Mouse (Mus musculus): ENCODE results near the gene Fastkd1.
"Not testable (repeated sequence)": the region's sequence is repeated elsewhere in the genome, so short reads cannot be mapped to it uniquely, and the experiment has no call there.

Gene Fastkd1

GRCm38 (mm10) chr2:69669853-69670252 is 43.5 kb downstream of the Fastkd1 start, which contains the start of gene Klhl41:
TSS of gene Klhl41 (plus strand) at chr2:69670120.
- no peak for DNase-seq (ENCODE audit: low read depth)

DNA sequence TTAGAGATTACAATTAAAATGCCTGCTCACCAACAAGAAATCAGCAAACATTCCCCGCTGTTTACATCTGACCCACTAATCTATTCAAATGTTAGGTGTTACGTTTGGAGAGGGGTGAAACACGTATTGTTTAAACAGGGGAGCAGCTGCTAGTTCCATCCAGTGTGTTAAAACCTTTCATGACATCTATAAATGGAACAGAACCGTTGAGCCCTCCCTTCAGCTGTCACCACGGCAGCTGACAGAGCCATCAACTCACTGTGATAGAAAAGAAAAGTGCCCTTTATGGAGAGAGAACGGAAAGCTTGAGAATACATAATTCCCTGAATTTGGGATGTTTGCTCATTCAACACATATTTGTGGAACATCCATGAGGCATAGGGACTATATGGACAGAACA is 44.9 kb downstream of the Fastkd1 start:
- DNase-seq (ENCODE audit: low read depth) = no peak

- DNase-seq (ENCODE audit: low read depth) = no peak
Observed at GRCm38 (mm10) chr2:69667656-69668055, 45.7 kb downstream of the Fastkd1 start.

DNA sequence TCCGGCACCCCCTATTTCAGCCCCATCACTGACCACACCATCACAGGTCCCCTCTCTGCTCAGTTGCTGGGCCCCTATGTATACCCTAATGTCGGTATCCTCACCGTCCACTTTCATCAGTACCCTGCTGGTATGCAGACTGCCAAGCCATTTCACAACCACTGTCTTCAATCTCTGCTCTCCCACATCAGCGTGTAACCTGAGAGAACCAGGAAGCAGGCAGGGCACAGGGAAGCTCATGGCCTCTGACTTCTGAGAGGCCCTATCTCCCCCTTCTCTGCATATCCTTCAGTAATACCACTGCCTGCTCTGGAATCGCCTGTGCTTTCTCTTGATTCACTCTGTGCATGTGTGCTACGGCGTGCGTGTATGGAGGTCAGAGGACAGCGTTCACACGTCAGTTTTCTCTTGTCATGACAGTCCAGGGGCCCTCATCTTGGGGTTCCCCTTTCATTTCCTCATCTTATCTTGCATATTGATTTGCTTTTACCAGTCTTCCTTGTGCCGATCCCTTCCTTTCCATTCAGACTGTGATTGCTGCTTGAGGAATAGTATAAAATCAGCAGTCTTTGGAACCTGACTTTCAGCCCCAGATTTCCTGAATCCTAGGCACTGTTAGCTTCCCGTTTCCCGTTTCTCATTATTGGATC is 49.4 kb downstream of the Fastkd1 start:
- no peak for DNase-seq (ENCODE audit: low read depth)

DNA sequence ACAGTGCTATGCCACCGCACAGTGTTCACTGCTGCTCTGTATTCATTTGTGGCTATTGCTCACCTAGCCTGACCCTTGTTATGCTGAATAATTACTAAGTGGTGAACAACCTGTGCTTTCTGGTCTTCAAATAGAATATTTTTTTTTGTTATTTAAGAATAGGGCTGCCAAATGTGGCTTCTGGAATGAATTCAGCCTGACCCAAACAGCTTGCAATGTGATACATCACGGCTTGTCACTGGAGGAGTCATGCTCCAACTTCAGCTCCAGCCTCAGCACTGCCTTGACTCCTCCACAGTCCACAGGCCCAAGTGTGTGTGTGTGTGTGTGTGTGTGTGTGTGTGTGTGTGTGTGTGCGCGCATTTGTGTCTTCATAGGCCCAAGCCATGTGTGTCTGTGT is 54.0 kb downstream of the Fastkd1 start:
- DNase-seq (ENCODE audit: low read depth) = no peak

DNA sequence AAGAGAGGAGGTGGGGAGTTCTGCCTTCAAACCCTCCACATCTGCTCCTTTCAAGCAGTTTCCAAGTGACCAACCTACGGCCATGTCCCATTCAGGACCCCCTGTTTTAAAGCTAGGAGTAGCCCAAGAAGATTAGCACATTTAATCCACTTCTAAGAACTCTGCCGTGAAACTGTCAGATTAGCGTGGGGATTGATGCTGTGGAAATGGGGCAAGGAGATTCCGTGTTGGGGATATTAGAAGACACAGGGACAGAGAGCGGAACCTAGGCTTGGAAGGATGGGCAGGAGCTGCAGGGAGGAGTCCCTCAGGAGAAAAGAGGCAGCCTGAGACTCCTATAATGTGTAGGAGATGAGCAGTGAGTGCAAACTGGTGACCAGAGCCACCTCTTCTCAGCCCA is 63.6 kb downstream of the Fastkd1 start:
- DNase-seq (ENCODE audit: low read depth) = no peak

DNA sequence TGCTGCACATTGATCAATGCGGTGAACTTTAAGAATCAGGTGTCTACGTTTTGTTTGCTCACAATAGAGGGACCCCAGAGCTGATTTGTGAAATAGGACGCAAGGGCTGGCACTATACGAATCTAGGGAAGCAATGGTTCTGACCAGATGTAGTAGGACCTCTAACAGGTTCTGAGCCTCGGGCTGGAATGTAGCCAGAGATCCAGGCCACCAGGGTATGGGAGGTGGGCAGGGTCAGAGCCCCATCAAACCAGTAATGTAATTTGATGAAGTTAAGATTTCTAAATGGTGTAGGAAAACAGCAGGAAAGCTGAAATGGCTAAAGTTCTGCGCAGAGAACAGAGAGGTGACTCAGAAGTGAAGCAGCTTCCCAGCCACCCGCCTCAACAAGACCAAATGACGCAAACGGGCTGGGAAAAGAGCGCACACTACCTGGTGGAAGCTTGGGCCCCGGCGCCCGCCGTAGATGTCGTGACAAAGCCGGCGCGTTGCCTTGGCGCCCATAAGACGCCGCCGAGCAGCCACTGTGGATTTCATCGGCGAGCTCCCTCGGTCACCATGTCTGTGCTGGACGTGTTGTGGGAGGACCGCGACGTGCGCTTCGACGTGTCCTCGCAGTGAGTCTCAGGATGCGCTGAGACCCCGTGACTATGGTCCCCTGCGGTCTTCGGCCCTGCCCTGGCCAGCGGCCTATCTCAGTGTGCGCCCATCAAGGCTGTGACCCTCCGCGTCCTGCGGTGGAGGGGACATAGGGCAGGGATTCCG is 66.4 kb downstream of the Fastkd1 start, which contains the start of gene Bbs5:
TSS of gene Bbs5 (plus strand) at position 446 of the 765 bp plus-strand sequence.
- DNase-seq (ENCODE audit: low read depth) = peak; percentile 37

DNA sequence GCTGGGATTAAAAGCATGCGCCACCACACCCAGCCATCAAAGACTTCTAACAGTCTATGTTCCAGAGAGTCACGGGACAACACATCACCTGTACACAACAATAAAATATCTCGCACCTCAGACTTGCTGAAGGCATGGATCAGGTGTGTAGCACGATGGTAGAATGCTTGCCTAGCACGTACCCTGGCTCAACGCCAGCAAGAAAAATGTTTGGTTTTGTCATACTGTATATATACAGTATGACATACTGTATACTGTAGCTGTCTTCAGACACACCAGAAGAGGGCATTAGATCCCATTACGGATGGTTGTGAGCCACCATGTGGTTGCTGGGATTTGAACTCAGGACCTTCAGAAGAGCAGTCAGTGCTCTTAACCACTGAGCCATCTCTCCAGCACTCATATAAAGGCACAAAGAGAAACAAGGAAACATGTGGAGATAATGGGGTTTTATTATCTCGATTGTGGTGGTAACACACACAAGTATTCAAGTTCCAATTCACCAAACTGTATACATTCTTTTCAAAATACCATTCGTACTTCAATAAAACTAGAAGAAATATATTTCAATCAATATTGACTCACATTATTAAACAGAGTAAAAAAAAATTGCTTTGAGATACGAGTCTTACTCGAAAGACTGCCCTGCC is 68.2 kb downstream of the Fastkd1 start:
- no peak for DNase-seq (ENCODE audit: low read depth)

DNA sequence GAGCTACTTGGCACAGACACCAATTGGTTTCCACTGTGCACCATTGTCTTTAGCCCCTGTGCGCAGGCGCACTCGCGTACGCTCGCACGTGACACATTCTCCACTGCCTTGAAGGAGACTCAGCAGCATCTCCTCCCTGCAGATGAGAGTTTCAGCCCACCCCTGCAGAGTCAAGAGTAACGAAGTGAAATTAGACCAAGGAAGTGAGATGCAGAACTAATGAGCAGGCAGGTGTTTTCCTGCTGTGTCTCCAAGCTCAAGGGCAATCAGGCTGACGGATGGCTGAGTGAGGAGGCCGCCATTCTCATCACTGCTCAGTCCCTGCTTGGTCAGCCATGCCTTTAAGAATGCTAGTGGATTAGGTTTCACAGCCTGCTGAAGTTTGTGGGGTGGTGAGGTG is 73.2 kb downstream of the Fastkd1 start:
- no peak for DNase-seq (ENCODE audit: low read depth)

- not testable (repeated sequence) for DNase-seq (ENCODE audit: low read depth)
Observed at GRCm38 (mm10) chr2:69637989-69638388, 75.3 kb downstream of the Fastkd1 start.

All from naive thymus-derived CD4-positive, alpha-beta T cell, adult 2 months (primary cell).